In genomic region chr8:126970579-126971313, GRCm38 (mm10) we compare ENCODE assay signal across 8 mouse cellular contexts. TPM values are rescaled to one million over a fixed set of nuclear protein-coding genes. Genes with fewer than 3 reads are reported as not detected.
A peak's percentile ranks its signal among the peaks of the same experiment; 100 is the strongest.
DNase-seq lines count a peak whose midpoint lies in the region; ATAC-seq and TF ChIP-seq lines count a peak whose summit lies in the region.

Gene Rbm34 (minus strand): TSS chr8:126971071.

- peak within 1 kb of the TSS; percentile 85 for H3K9ac ChIP-seq in embryonic facial prominence, embryonic 14.5 days (ENCODE audit: low read depth, low read length)
- peak within 1 kb of the TSS; percentile 79 for H3K9ac ChIP-seq in limb, embryonic 14.5 days (ENCODE audit: low read depth, low read length, severe bottlenecking)
- H3K9ac ChIP-seq in midbrain, postnatal 0 days (replicated peaks; ENCODE audit: low read length, poor library complexity, severe bottlenecking): peak within 1 kb of the TSS; percentile 77

- peak within 1 kb of the TSS; percentile 81 for H3K4me3 ChIP-seq in embryonic facial prominence, embryonic 14.5 days (ENCODE audit: low read depth, low read length)
- H3K4me3 ChIP-seq in limb, embryonic 14.5 days (replicated peaks; ENCODE audit: low read length): peak within 1 kb of the TSS; percentile 97
- peak within 1 kb of the TSS; percentile 94 for H3K4me3 ChIP-seq in midbrain, postnatal 0 days (ENCODE audit: low read depth, low read length)

- H3K4me2 ChIP-seq in embryonic facial prominence, embryonic 14.5 days (ENCODE audit: low read depth, low read length): peak within 1 kb of the TSS; percentile 90
- H3K4me2 ChIP-seq in limb, embryonic 14.5 days (replicated peaks; ENCODE audit: low read depth, low read length, severe bottlenecking): peak within 1 kb of the TSS; percentile 74
- H3K4me2 ChIP-seq in midbrain, postnatal 0 days (ENCODE audit: low read depth, low read length, poor library complexity, severe bottlenecking): peak within 1 kb of the TSS; percentile 71

- 0% methylated on average over 46 of the region's 50 CpGs for WGBS in embryonic facial prominence, embryonic 14.5 days
- WGBS in limb, embryonic 14.5 days: 1% methylated on average over 43 of the region's 50 CpGs
- under 1% methylated on average over 48 of the region's 50 CpGs for WGBS in midbrain, postnatal 0 days

- peak; percentile 99 for ATAC-seq in embryonic facial prominence, embryonic 14.5 days (ENCODE audit: low read depth)
- peak; percentile 97 for ATAC-seq in limb, embryonic 14.5 days (ENCODE audit: low FRiP score, low read depth)
- ATAC-seq in midbrain, postnatal 0 days (ENCODE audit: low FRiP score): peak; percentile 97

- H3K36me3 ChIP-seq in embryonic facial prominence, embryonic 14.5 days (ENCODE audit: control insufficient read depth, insufficient read depth, low read length): peaks cover 29% of the 10 kb centered on the region; the same call in 1 of the 2 replicates
- H3K36me3 ChIP-seq in limb, embryonic 14.5 days (ENCODE audit: control insufficient read depth, insufficient read depth, low read length): peaks cover 33% of the 10 kb centered on the region
- peaks cover 17% of the 10 kb centered on the region; the same call in 1 of the 2 replicates for H3K36me3 ChIP-seq in midbrain, postnatal 0 days (ENCODE audit: insufficient read depth, low read length)

- H3K9me3 ChIP-seq in embryonic facial prominence, embryonic 14.5 days (ENCODE audit: control insufficient read depth, low read length): no peaks in the 10 kb centered on the region
- H3K9me3 ChIP-seq in limb, embryonic 14.5 days (ENCODE audit: control insufficient read depth, low read length): no peaks in the 10 kb centered on the region
- H3K9me3 ChIP-seq in midbrain, postnatal 0 days (ENCODE audit: low read length): no peaks in the 10 kb centered on the region

- TF ChIP-seq CTCF in midbrain, postnatal 0 days (IDR thresholded peaks at IDR 0.05): no peak

- H3K27me3 ChIP-seq in embryonic facial prominence, embryonic 14.5 days (replicated peaks; ENCODE audit: control insufficient read depth, insufficient read depth, low read length): no peaks in the 10 kb centered on the region
- no peaks in the 10 kb centered on the region for H3K27me3 ChIP-seq in limb, embryonic 14.5 days (ENCODE audit: control insufficient read depth, insufficient read depth, low read length)
- no peaks in the 10 kb centered on the region for H3K27me3 ChIP-seq in midbrain, postnatal 0 days (ENCODE audit: insufficient read depth, low read length)

- peak; percentile 91 for DNase-seq in 3T3-L1 (ENCODE audit: low read depth, low spot score)
- DNase-seq in adrenal gland, postnatal 4 days (ENCODE audit: low spot score in 2 of 2): peak; percentile 81 to 87
- peak; percentile 97 for DNase-seq in embryonic facial prominence, embryonic 14.5 days (ENCODE audit: low spot score)
- DNase-seq in heart, adult 8-10 months (ENCODE audit: low spot score): peak; percentile 91
- peak; percentile 95 for DNase-seq in kidney, adult 9 months
- peak; percentile 96 for DNase-seq in limb, embryonic 14.5 days (ENCODE audit: low spot score)
- DNase-seq in midbrain, postnatal 0 days (ENCODE audit: low spot score): peak; percentile 97
- peak; percentile 84 to 88 for DNase-seq in spleen, postnatal 14 days (ENCODE audit: low spot score in 2 of 2)

- H3K4me1 ChIP-seq in embryonic facial prominence, embryonic 14.5 days (ENCODE audit: control insufficient read depth, insufficient read depth, low read length): peaks cover 3% of the 10 kb centered on the region
- peaks cover 5% of the 10 kb centered on the region for H3K4me1 ChIP-seq in limb, embryonic 14.5 days (ENCODE audit: control insufficient read depth, insufficient read depth, low read length)
- H3K4me1 ChIP-seq in midbrain, postnatal 0 days (ENCODE audit: insufficient read depth, low read length): 0 out of 2 replicates have a peak, but pooled peaks cover 4% of the 10 kb centered on the region

- peak; percentile 88; the same call in 1 of the 2 replicates for TF ChIP-seq POLR2A in limb, embryonic 14.5 days (IDR thresholded peaks at IDR 0.05; ENCODE audit: borderline replicate concordance, extremely low read depth, insufficient read depth, insufficient read length)

- H3K27ac ChIP-seq in embryonic facial prominence, embryonic 14.5 days (replicated peaks; ENCODE audit: low read depth, low read length): peak within 1 kb of the TSS; percentile 77
- peak within 1 kb of the TSS; percentile 63 for H3K27ac ChIP-seq in limb, embryonic 14.5 days (replicated peaks; ENCODE audit: low read depth, low read length)
- peak within 1 kb of the TSS; percentile 90 for H3K27ac ChIP-seq in midbrain, postnatal 0 days (ENCODE audit: low read depth, low read length)

RNA-seq across cellular contexts. Expression of gene Rbm34, which starts in this region (rescaled TPM):
- 10 to 100 TPM; 16.6 to 19.2 TPM for total RNA-seq in adrenal gland, postnatal 4 days (2021)
- 20.3 and 22.7 TPM in 2 replicates for polyA plus RNA-seq in embryonic facial prominence, embryonic 14.5 days (2014; fragmentation: Nextera tagmentation; extraction: Ambion mirVana)
- total RNA-seq in heart, adult 8-10 months (2022): 1 to 10 TPM; 2.7 to 4.1 (median 3.2) TPM
- polyA plus RNA-seq in limb, embryonic 14.5 days (2012; rRNA removed): 7.3 and 12.8 TPM in 2 replicates
- polyA plus RNA-seq in limb, embryonic 14.5 days (2014; fragmentation: Nextera tagmentation; extraction: Ambion mirVana): 25.4 and 25.9 TPM in 2 replicates
- total RNA-seq in midbrain, postnatal 0 days (2014; rRNA removed): 16.2 and 22.1 TPM in 2 replicates
- polyA plus RNA-seq in midbrain, postnatal 0 days (2015; fragmentation: Nextera tagmentation; extraction: Ambion mirVana): 26.7 and 32.7 TPM in 2 replicates

Comparison
In these comparisons a context has a peak if more than half of its experiments do, and no peak if none do; other contexts are left out.
1. Peak in every context shown above with its lines: DNase-seq, ATAC-seq, H3K4me3 ChIP-seq and H3K27ac ChIP-seq.